Mouse (Mus musculus): ENCODE measurements around the gene Zbtb42. TPM values are rescaled to one million over a fixed set of nuclear protein-coding genes. Genes with fewer than 3 reads are reported as not detected.

Gene Zbtb42
- total RNA-seq, 4 experiments from 2014 or later: 8.7 to 20.1 (median 15.9) TPM

Small RNA genes lying within 50 kb of the gene (microRNA-seq; reads per million reads assigned to microRNA genes)
- gene Mir6939: 0.50 to 1.2 reads per million in 2 experiments

Other genes with a start within 250 kb of the Zbtb42 start
- gene A530016L24Rik, start 189.4 kb upstream of the Zbtb42 start, total RNA-seq (2022): 10 to 100 TPM; 15.9 to 41.5 (median 18.6) TPM
- gene Tmem179, start 162.1 kb upstream of the Zbtb42 start, total RNA-seq (2022): 10 to 100 TPM in 2 of 4 experiments, 1 to 10 TPM in 2; 9.5 to 15.5 (median 10.5) TPM
- gene Inf2, start 90.0 kb upstream of the Zbtb42 start, total RNA-seq (2022): 10 to 100 TPM; 34.6 to 65.5 (median 48.9) TPM
- 10 to 100 TPM; 15.2 to 53.1 (median 30.7) TPM for gene Adssl1, start 58.8 kb upstream of the Zbtb42 start, total RNA-seq (2022)
- gene Siva1, start 34.1 kb upstream of the Zbtb42 start, total RNA-seq (2022): 10 to 100 TPM; 37.0 to 73.9 (median 51.5) TPM
- gene Akt1, start 3.9 kb upstream of the Zbtb42 start, total RNA-seq (2022): 100 to 1,000 TPM; 275 to 460 (median 313) TPM
- gene Cep170b, start 41.6 kb downstream of the Zbtb42 start, total RNA-seq (2022): 10 to 100 TPM; 43.6 to 74.0 (median 59.1) TPM
- gene Pld4, start 81.8 kb downstream of the Zbtb42 start, total RNA-seq (2022): 10 to 100 TPM in 3 of 4 experiments, 1 to 10 TPM in 1; 9.1 to 21.7 (median 15.5) TPM
- gene Ahnak2, start 123.8 kb downstream of the Zbtb42 start, total RNA-seq (2022): 10 to 100 TPM in 3 of 4 experiments, 1 to 10 TPM in 1; 7.6 to 17.7 (median 14.5) TPM
- gene Clba1, start 130.1 kb downstream of the Zbtb42 start, total RNA-seq (2022): 10 to 100 TPM; 10.6 to 16.1 (median 14.0) TPM
- gene Cdca4, start 150.6 kb downstream of the Zbtb42 start, total RNA-seq (2022): 10 to 100 TPM; 11.7 to 14.7 (median 13.6) TPM
- under 1 TPM; 0.42 to 0.80 (median 0.56) TPM for gene Gpr132, start 189.4 kb downstream of the Zbtb42 start, total RNA-seq (2022)

All from adrenal gland, adult 8-10 months (tissue).